Mouse (Mus musculus): ENCODE measurements at regions not wholly inside any gene's neighbourhood (a gene's known extent, or its start where the extent isn't known, plus 50 kb on each side); places are given as distances from the start of the nearest gene placed in this dataset.

DNA sequence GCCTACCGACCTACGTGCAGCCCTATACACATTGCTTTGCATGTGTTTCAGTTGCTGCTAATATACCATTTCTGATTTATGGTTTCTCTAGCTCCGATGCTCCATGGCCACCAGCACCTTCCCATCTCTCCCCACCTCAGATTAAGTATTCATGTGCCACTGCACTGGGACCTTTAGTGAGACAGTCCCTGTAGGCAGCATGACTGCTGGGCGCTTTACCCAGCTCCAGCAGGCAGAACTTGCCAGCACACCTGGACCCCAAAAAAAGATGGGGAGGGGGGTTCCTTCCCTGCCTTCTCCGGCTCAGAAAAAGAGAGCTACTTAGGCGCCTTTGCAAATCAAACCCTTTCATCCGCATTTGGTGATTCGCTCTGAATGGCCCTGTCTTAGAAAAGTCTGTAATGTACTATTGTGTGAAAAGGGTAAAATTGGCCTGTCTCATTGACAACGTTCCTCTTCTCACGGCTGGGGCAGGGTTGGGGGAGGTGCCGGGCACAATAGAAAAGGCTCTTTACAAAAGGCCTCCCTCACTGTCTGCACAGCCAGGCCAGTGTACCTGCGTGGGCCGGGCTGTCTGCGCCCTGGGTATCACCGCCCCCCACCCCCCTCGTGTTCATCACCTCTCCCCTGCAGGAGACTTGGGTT lies 89.6 kb upstream of the Id4 start:
- TF ChIP-seq CHD2 (IDR thresholded peaks at IDR 0.05; ENCODE audit: low read length), result no peak
- no peak for TF ChIP-seq POLR2A (IDR thresholded peaks at IDR 0.05; ENCODE audit: low read depth, low read length)
- TF ChIP-seq MYC (IDR thresholded peaks at IDR 0.05; ENCODE audit: low read depth, low read length), result no peak
- TF ChIP-seq CTCF (conservative IDR thresholded peaks at IDR 0.05 in 1 of 2, IDR thresholded peaks at IDR 0.05 in 1 of 2; ENCODE audit: low read depth in 2 of 2, low read length in 2 of 2), result no peak
- TF ChIP-seq UBTF (IDR thresholded peaks at IDR 0.05; ENCODE audit: low read depth, low read length), result no peak
- TF ChIP-seq EP300 (IDR thresholded peaks at IDR 0.05; ENCODE audit: low read length), result no peak
